Mouse (Mus musculus) thymus, postnatal 25 days (tissue): Measurements from ENCODE around the gene Fbln1.

Source experiments
- DNase-seq: peaks from one replicate; pipeline ENCODE4 v3.0.0; 2022

Gene Fbln1

GRCm38 (mm10) chr15:85238821-85239745, 33.3 kb downstream of the Fbln1 start:
- DNase-seq: no peak

GRCm38 (mm10) chr15:85240086-85240485, 34.3 kb downstream of the Fbln1 start:
- DNase-seq: no peak

GRCm38 (mm10) chr15:85241856-85242255, 36.1 kb downstream of the Fbln1 start:
- no peak for DNase-seq

GRCm38 (mm10) chr15:85244414-85245161, 38.8 kb downstream of the Fbln1 start:
- no peak for DNase-seq

GRCm38 (mm10) chr15:85245241-85246010, 39.7 kb downstream of the Fbln1 start:
- DNase-seq: no peak

- no peak for DNase-seq
Observed at GRCm38 (mm10) chr15:85246016-85246415, 40.3 kb downstream of the Fbln1 start.

GRCm38 (mm10) chr15:85246936-85247335, 41.2 kb downstream of the Fbln1 start:
- no peak for DNase-seq

- no peak for DNase-seq
Observed at GRCm38 (mm10) chr15:85248311-85248710, 42.6 kb downstream of the Fbln1 start.

- DNase-seq: peak; percentile 31
Observed at GRCm38 (mm10) chr15:85249252-85249651, 43.5 kb downstream of the Fbln1 start.

- no peak for DNase-seq
Observed at GRCm38 (mm10) chr15:85250436-85250835, 44.7 kb downstream of the Fbln1 start.

GRCm38 (mm10) chr15:85252476-85252875, 46.7 kb downstream of the Fbln1 start:
- DNase-seq: no peak

- DNase-seq: peak; percentile 85
Observed at GRCm38 (mm10) chr15:85257775-85258429, 52.2 kb downstream of the Fbln1 start.

GRCm38 (mm10) chr15:85262805-85263204, 57.1 kb downstream of the Fbln1 start:
- no peak for DNase-seq

GRCm38 (mm10) chr15:85266729-85267434, 61.1 kb downstream of the Fbln1 start:
- DNase-seq: peak; percentile 66

- no peak for DNase-seq
Observed at GRCm38 (mm10) chr15:85267891-85268290, 62.1 kb downstream of the Fbln1 start.

- DNase-seq: no peak
Observed at GRCm38 (mm10) chr15:85272988-85273387, 67.2 kb downstream of the Fbln1 start.

- no peak for DNase-seq
Observed at GRCm38 (mm10) chr15:85277221-85277620, 71.5 kb downstream of the Fbln1 start.

GRCm38 (mm10) chr15:85278986-85279385, 73.2 kb downstream of the Fbln1 start:
- DNase-seq: no peak

- DNase-seq: no peak
Observed at GRCm38 (mm10) chr15:85282021-85282420, 76.3 kb downstream of the Fbln1 start.

- DNase-seq: no peak
Observed at GRCm38 (mm10) chr15:85284651-85285050, 78.9 kb downstream of the Fbln1 start.

- no peak for DNase-seq
Observed at GRCm38 (mm10) chr15:85294632-85295031, 88.9 kb downstream of the Fbln1 start.

- no peak for DNase-seq
Observed at GRCm38 (mm10) chr15:85295544-85295943, 89.8 kb downstream of the Fbln1 start.
